Mouse (Mus musculus): Measurements from ENCODE around the gene Slc10a6. TPM values are rescaled to one million over a fixed set of nuclear protein-coding genes. Genes with fewer than 3 reads are reported as not detected.

Slc10a6 gene
- polyA plus RNA-seq, 1 experiment from 2014 or later = not detected

DNA sequence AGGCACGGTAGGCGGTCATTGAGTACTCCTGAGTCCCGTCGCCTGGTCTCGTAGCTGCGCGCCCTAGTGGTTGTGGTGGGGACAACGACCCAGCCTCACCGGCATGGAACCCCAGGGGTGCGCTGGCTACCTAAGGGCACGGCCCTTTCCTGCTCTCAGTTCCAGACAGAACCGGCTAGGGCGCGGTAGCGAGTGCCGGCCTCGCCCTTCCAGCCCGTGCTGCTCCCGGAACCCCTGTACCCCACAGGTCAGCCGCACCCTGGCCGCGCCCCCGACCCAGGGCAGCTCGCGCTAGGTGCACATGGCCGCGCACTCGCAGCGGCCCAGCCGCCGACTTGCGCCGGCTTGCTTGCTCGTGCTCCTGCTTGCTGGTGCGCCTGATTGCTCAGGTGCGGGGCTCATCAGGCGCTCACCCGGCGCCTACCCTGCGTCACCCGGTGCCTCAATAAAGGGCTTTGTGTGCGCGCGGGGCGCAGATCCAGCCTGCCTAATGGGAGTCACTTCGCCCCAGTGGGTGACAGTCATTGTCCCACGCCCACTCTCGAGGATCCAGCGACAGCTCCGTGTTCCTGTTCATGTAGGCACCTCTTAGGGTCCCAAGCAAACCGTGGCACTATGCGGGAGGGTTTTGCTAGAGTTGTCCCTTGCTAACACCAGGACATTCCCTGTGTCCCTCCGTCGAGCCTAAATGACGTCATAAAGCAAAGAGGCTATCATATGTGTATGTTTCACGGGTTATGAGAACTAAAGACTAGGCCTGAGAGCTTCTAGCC, 26.3 kb upstream of the Slc10a6 start, which contains the start of gene 1700016H13Rik:
TSS of gene 1700016H13Rik (minus strand) at position 665 of the 773 bp plus-strand sequence.
- no peaks in the 10 kb centered on the region for H3K9me3 ChIP-seq (replicated peaks)
- peak within 1 kb of the TSS; percentile 57 for H3K4me3 ChIP-seq (replicated peaks)
- peak within 1 kb of the TSS; percentile 37; the same call in 1 of the 2 replicates for H3K9ac ChIP-seq
- peaks cover 16% of the 10 kb centered on the region for H3K27me3 ChIP-seq
- H3K36me3 ChIP-seq (replicated peaks) = no peaks in the 10 kb centered on the region
- no peak within 1 kb of the TSS for H3K27ac ChIP-seq (replicated peaks)
- peaks cover 9% of the 10 kb centered on the region for H3K4me1 ChIP-seq (replicated peaks)
- under 1% methylated on average over 49 of the region's 56 CpGs for WGBS (ENCODE audit: insufficient replicate concordance)
- peak; percentile 71 for ATAC-seq (ENCODE audit: insufficient read depth)
- H3K4me2 ChIP-seq = peak within 1 kb of the TSS; percentile 88

DNA sequence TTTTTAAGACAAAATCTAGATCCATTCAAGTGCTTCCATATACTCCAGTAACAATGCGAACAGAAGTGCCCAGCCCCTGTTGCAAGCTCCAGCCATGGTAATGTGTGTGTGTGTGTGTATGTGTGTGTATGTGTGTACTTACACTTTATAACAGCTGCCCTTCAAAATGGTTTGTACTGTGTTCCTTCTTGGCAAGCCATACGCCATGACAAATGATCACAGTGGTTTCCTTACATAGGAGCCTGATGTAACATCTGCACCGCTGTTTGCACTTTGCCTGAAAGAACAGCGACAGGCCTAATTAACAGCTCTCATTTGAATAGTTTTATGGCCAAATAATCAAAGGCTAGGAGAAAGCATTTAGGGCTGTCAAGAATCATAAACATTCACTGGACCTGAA, 25.6 kb upstream of the Slc10a6 start:
- no peak overlapping the region for H3K9ac ChIP-seq
- H3K27ac ChIP-seq (replicated peaks) = no peak overlapping the region
- no peak overlapping the region for H3K4me3 ChIP-seq (replicated peaks)
- H3K9me3 ChIP-seq (replicated peaks) = no peaks in the 10 kb centered on the region
- peaks cover 9% of the 10 kb centered on the region for H3K4me1 ChIP-seq (replicated peaks)
- peak overlapping the region; percentile 88; the same call in 1 of the 2 replicates for H3K4me2 ChIP-seq
- ATAC-seq (ENCODE audit: insufficient read depth) = no peak
- no peaks in the 10 kb centered on the region for H3K36me3 ChIP-seq (replicated peaks)
- WGBS (ENCODE audit: insufficient replicate concordance) = 55% methylated on average over 4 of the region's 4 CpGs
- peaks cover 16% of the 10 kb centered on the region for H3K27me3 ChIP-seq

DNA sequence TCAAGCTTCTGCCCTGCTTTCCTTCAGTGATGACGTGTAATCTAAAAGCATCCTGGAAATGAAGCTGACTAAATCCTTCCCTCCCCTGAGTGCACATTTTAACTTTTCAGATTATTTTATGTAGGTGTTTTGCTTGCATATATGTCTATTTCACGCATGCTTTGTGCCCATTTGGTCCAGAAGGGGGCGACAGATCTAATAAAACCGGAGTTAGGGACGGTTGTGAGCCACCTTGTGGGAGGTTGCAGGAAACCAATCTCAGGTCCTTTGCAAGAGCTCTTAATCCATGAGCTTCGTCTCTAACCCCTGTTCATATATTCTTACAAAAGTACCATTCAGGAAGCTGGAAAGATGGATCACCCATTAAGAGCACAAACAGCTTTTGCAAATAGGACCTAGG, 25.0 kb upstream of the Slc10a6 start:
- WGBS (ENCODE audit: insufficient replicate concordance) = 20% methylated on average over 6 of the region's 6 CpGs
- no peak for ATAC-seq (ENCODE audit: insufficient read depth)
- H3K27me3 ChIP-seq = peaks cover 16% of the 10 kb centered on the region
- no peak overlapping the region for H3K27ac ChIP-seq (replicated peaks)
- no peaks in the 10 kb centered on the region for H3K9me3 ChIP-seq (replicated peaks)
- H3K4me2 ChIP-seq = no peak overlapping the region
- H3K4me1 ChIP-seq (replicated peaks) = peaks cover 9% of the 10 kb centered on the region
- H3K36me3 ChIP-seq (replicated peaks) = no peaks in the 10 kb centered on the region
- H3K9ac ChIP-seq = no peak overlapping the region
- no peak overlapping the region for H3K4me3 ChIP-seq (replicated peaks)

DNA sequence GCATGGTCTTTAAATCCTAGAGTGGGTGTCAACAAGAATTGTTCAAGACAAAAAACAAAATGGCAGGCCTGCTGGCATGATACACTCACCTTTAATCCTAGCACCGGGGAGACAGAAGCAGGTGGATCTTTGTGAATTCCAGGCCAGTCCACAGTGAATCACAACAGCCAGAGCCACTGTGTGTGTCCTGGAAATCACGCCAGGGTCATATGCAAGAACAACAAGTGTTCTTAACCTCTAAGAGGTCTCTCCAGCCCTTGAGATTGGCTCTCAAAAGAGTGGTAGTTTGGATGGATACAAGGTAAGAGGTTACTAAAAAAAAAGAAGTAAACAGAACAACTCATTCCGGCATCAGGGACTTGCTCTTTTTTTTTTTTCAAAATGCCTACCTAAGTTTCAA, 18.1 kb upstream of the Slc10a6 start:
- WGBS (ENCODE audit: insufficient replicate concordance) = 61% methylated on average over 3 of the region's 3 CpGs
- Histone ChIP-seq H3K36me3 (replicated peaks) (no peaks in the 10 kb centered on the region), H3K9ac (no peak overlapping the region), H3K4me1 (replicated peaks) (no peaks in the 10 kb centered on the region), H3K9me3 (replicated peaks) (no peaks in the 10 kb centered on the region), H3K4me3 (replicated peaks) (no peak overlapping the region), H3K27me3 (no peaks in the 10 kb centered on the region), H3K27ac (replicated peaks) (no peak overlapping the region), H3K4me2 (no peak overlapping the region)
- no peak for ATAC-seq (ENCODE audit: insufficient read depth)

DNA sequence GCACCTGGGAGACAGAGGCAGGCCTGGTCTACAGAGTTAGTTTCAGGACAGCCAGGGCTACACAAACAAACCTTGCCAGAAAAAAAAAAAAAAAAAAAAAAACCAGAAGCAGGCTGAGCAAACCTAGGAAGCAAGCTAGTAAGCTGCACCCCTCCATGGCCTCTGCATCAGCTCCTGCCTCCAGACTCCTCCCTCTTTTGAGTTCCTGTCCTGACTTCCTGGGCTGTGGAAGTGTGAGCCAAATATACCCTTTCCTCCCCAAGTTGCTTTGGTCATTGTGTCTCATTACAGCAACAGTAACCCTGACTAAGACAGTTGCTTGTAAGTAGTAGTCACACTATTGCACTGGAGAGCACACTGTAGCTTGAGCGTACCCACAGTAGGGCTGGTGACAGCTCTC, 15.0 kb upstream of the Slc10a6 start:
- Histone ChIP-seq H3K4me1 (replicated peaks) (no peaks in the 10 kb centered on the region), H3K9me3 (replicated peaks) (no peaks in the 10 kb centered on the region), H3K4me2 (no peak overlapping the region), H3K27ac (replicated peaks) (no peak overlapping the region), H3K9ac (no peak overlapping the region), H3K27me3 (no peaks in the 10 kb centered on the region), H3K4me3 (replicated peaks) (no peak overlapping the region), H3K36me3 (replicated peaks) (no peaks in the 10 kb centered on the region)
- WGBS (ENCODE audit: insufficient replicate concordance) = 67% methylated on average over 1 of the region's 1 CpGs
- no peak for ATAC-seq (ENCODE audit: insufficient read depth)

DNA sequence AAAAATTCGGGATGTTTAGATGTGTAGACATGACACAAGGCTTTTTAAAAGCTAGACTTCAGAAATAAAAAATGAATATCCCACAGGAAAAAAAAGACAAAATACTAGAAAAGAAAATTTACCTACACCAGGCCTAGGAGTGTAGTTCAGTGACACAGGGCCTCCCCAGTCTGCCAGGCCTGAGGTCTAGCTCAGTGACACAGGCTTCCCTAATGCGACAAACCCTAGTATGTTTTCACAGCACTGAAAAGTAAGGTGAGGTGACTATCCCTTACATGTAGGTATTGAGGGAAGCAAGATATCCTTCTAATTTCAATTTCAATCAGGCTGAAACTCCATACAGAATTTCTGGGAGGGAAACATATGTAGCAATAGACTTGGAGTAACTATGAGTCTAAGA, 8.0 kb upstream of the Slc10a6 start:
- no peaks in the 10 kb centered on the region for H3K4me1 ChIP-seq (replicated peaks)
- H3K9ac ChIP-seq = no peak overlapping the region
- H3K4me2 ChIP-seq = no peak overlapping the region
- no peak overlapping the region for H3K4me3 ChIP-seq (replicated peaks)
- no peak overlapping the region for H3K27ac ChIP-seq (replicated peaks)
- H3K9me3 ChIP-seq (replicated peaks) = no peaks in the 10 kb centered on the region
- ATAC-seq (ENCODE audit: insufficient read depth) = no peak
- no peaks in the 10 kb centered on the region for H3K36me3 ChIP-seq (replicated peaks)
- 63% methylated on average over 2 of the region's 2 CpGs for WGBS (ENCODE audit: insufficient replicate concordance)
- no peaks in the 10 kb centered on the region for H3K27me3 ChIP-seq

DNA sequence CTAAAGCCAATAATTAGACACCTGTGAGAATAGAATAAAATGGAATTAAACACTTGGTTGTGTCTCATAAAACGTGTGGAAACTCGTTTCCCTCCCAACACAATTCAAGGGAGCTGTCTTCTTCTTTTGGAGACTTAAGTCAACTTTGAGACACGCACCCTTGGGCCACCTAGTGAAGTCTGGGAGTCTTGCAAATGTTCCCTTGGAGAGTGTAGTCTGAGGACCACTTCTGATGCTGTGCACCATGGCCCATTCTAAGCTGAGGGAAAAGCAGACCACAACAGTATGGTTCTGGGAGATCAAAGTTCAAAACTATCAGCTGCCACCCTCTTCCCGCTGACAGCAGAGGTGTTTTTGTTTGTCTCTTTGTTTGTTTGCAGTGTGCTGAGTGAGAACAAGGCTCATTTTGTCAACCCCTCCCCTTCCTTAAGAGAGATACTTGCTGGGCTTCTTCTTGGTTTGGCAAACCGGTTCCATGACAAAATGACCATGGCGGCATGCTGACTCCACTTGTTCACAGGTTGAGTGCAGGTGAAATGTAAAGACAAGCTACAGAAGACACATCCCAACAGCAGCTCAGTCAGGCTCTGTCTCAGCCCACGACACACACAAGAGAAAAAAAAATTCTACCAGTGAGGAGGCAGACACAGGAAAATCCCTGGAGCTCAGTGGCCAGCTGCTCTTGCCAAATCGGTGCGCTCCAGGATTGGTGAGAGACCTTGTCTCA, 814 bp upstream of the Slc10a6 start:
- Histone ChIP-seq H3K27ac (replicated peaks) (no peak overlapping the region), H3K4me3 (replicated peaks) (no peak overlapping the region), H3K4me2 (no peak overlapping the region), H3K9me3 (replicated peaks) (no peaks in the 10 kb centered on the region), H3K4me1 (replicated peaks) (no peaks in the 10 kb centered on the region), H3K36me3 (replicated peaks) (no peaks in the 10 kb centered on the region), H3K9ac (no peak overlapping the region), H3K27me3 (no peaks in the 10 kb centered on the region)
- WGBS (ENCODE audit: insufficient replicate concordance) = 56% methylated on average over 9 of the region's 9 CpGs
- no peak for ATAC-seq (ENCODE audit: insufficient read depth)

DNA sequence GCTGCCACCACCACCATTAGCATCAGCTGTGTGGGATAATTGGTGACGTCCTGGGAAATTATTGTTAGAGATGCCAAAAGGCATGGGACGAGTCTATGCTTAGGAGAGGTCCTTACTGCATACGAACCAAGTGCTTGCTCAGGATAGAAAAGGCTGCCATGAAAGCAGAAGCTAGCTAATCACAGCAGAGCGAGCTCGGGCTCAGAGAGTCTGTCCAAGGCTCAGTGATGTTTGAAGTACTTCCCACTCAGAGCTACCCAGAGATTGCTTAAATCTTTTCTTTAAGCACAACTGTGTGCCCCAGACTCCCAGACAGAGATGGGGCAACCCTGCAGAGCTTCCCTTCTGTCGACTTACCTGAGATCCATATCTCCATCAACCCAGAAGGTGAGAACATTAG, 704 bp downstream of the Slc10a6 start:
- Histone ChIP-seq H3K9ac (no peak overlapping the region), H3K27me3 (no peaks in the 10 kb centered on the region), H3K9me3 (replicated peaks) (no peaks in the 10 kb centered on the region), H3K4me1 (replicated peaks) (no peaks in the 10 kb centered on the region), H3K36me3 (replicated peaks) (no peaks in the 10 kb centered on the region), H3K4me2 (no peak overlapping the region), H3K27ac (replicated peaks) (no peak overlapping the region), H3K4me3 (replicated peaks) (no peak overlapping the region)
- no peak for ATAC-seq (ENCODE audit: insufficient read depth)
- 56% methylated on average over 6 of the region's 6 CpGs for WGBS (ENCODE audit: insufficient replicate concordance)

DNA sequence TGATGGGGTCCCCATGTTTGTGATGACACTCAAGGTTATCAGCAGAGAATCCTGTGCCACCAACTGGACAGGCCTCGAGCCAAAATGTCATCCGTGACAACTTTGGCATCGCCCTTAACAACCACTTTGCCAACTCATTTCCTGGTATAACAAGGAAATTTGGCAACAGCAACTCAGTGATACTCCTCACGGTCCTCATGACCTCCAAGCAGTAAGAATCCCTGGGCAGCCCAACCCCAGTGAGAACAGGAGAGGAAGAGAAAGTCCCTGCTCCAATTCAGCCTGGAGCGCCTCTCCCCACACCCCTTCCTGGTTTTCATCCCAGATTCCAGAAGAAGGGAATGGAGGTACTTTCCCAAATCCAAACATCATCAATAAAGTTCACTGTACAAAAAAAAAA, 4.4 kb downstream of the Slc10a6 start:
- Histone ChIP-seq H3K9ac (no peak overlapping the region), H3K4me2 (no peak overlapping the region), H3K27ac (replicated peaks) (no peak overlapping the region), H3K4me1 (replicated peaks) (no peaks in the 10 kb centered on the region), H3K9me3 (replicated peaks) (no peaks in the 10 kb centered on the region), H3K27me3 (no peaks in the 10 kb centered on the region), H3K36me3 (replicated peaks) (no peaks in the 10 kb centered on the region), H3K4me3 (replicated peaks) (no peak overlapping the region)
- 52% methylated on average over 5 of the region's 5 CpGs for WGBS (ENCODE audit: insufficient replicate concordance)
- ATAC-seq (ENCODE audit: insufficient read depth) = no peak

DNA sequence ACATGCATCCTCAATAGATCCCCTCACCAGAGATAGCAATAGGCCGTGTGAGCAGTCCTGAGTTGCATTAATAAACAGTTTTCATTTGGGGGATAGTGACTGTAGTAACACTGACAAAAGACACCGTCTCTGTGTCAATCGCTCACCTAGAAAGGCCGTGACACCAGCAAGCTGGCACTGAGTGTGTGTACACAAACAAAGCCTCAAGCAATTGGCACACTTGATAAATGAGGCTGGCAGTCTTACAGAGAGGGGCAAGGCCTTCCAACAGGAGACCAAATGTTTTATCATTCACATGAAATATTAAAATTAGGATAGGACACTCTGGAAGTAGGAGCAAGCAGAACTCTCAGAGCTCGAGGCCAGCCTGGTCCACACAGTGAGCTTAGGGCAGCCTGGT, 6.9 kb downstream of the Slc10a6 start:
- no peak for ATAC-seq (ENCODE audit: insufficient read depth)
- 66% methylated on average over 5 of the region's 5 CpGs for WGBS (ENCODE audit: insufficient replicate concordance)
- Histone ChIP-seq H3K4me2 (no peak overlapping the region), H3K9ac (no peak overlapping the region), H3K27me3 (no peaks in the 10 kb centered on the region), H3K27ac (replicated peaks) (no peak overlapping the region), H3K36me3 (replicated peaks) (no peaks in the 10 kb centered on the region), H3K9me3 (replicated peaks) (no peaks in the 10 kb centered on the region), H3K4me1 (replicated peaks) (no peaks in the 10 kb centered on the region), H3K4me3 (replicated peaks) (no peak overlapping the region)

DNA sequence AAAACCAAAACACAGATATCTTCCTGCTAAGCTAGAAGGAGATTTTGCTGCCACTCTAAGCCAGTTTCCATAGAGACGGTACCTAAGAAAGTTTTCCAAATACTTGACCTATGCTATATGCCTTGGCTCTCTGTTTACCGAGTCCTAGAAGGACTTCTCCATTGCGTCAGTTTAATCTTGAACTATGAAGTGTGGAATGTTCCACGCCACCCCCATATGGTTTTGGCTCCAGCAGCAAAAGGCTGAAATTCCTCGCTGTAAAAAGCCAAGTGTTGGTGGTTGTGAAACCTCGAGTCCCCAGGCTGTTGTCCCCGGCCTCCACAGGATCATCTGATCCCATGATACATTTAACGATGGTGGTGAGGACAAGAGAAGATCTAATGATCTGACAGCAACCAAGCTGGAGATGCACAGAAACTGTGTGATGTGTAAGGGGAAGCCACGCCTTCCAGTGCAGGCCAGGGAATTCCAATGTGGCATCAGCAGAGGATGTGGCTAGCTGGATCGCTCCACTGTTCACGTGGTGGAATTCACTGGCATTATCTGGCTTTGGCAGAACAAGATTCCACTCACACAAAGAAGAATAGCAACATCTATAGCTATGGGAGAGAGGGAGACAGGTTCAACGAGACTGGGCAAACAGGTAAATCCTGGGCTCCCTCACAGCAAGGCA, 8.8 kb downstream of the Slc10a6 start:
- ATAC-seq (ENCODE audit: insufficient read depth) = no peak

More for the DNA sequence above, 8.8 kb downstream of the Slc10a6 start:
- H3K9ac ChIP-seq = no peak overlapping the region
- H3K27ac ChIP-seq (replicated peaks) = no peak overlapping the region
- H3K27me3 ChIP-seq = no peaks in the 10 kb centered on the region
- H3K36me3 ChIP-seq (replicated peaks) = no peaks in the 10 kb centered on the region
- 56% methylated on average over 12 of the region's 12 CpGs for WGBS (ENCODE audit: insufficient replicate concordance)
- H3K4me2 ChIP-seq = no peak overlapping the region
- H3K4me1 ChIP-seq (replicated peaks) = no peaks in the 10 kb centered on the region
- H3K4me3 ChIP-seq (replicated peaks) = no peak overlapping the region
- no peaks in the 10 kb centered on the region for H3K9me3 ChIP-seq (replicated peaks)

All from liver, embryonic 15.5 days (tissue).